Mouse (Mus musculus) myocyte (in vitro differentiated cells): ENCODE measurements around the gene Dnaaf3. TPM values are rescaled to one million over a fixed set of nuclear protein-coding genes. Genes with fewer than 3 reads are reported as not detected.

ENCODE experiments used
- H3K27me3 ChIP-seq: one replicate; pipeline ENCODE4 v1.6.1; 2011; ENCODE audit not compliant: control insufficient read depth, insufficient read depth, insufficient read length
- H3K36me3 ChIP-seq: one replicate; pipeline ENCODE4 v1.6.1; 2011; ENCODE audit not compliant: control insufficient read depth, insufficient read depth
- H3K4me2 ChIP-seq: one replicate; pipeline ENCODE4 v1.6.1; 2011; ENCODE audit warnings: low read depth, control low read depth
- H3K4me3 ChIP-seq: one replicate; pipeline ENCODE4 v1.5.1; 2011; ENCODE audit warnings: mild to moderate bottlenecking, control low read depth, moderate library complexity
- H3K79me2 ChIP-seq: one replicate; pipeline ENCODE4 v1.6.1; 2011; ENCODE audit not compliant: control insufficient read depth, insufficient read depth
- H3ac ChIP-seq: one replicate; pipeline ENCODE4 v1.6.1; 2011; ENCODE audit not compliant: control insufficient read depth, insufficient read length
- CEBPB ChIP-seq: IDR thresholded peaks from 2 replicates; pipeline ENCODE4 v1.6.1; 2011; ENCODE audit warnings: mild to moderate bottlenecking, moderate library complexity; ENCODE audit not compliant: poor library complexity, insufficient read depth, severe bottlenecking
- E2F4 ChIP-seq: IDR thresholded peaks from one replicate; pipeline ENCODE4 v1.6.1; 2011; ENCODE audit warnings: mild to moderate bottlenecking, control low read depth, moderate library complexity; ENCODE audit not compliant: insufficient read depth
- MAX ChIP-seq: IDR thresholded peaks from one replicate; pipeline ENCODE4 v1.6.1; 2011; ENCODE audit warnings: low read depth, mild to moderate bottlenecking, control low read depth
- MYOD1 ChIP-seq, 3 experiments: IDR thresholded peaks; one replicate each; pipeline ENCODE4 v1.6.1; 2011; ENCODE audit warnings: control low read depth in 2 of 3, low read depth in 2 of 3, mild to moderate bottlenecking in 2 of 3, moderate library complexity in 1 of 3; ENCODE audit not compliant: insufficient read length in 2 of 3, control insufficient read depth in 1 of 3
- MYOG ChIP-seq, 3 experiments: IDR thresholded peaks; one replicate each; pipeline ENCODE4 v1.6.1; 2011; ENCODE audit warnings: control low read depth in 2 of 3, low read depth in 2 of 3, mild to moderate bottlenecking in 2 of 3; ENCODE audit not compliant: insufficient read length in 2 of 3, control insufficient read depth in 1 of 3, insufficient read depth in 1 of 3
- POLR2A ChIP-seq: IDR thresholded peaks from one replicate; pipeline ENCODE4 v1.6.1; 2011; ENCODE audit warnings: low read depth, mild to moderate bottlenecking, control low read depth, moderate library complexity; ENCODE audit not compliant: insufficient read length
- POLR2AphosphoS2 ChIP-seq: IDR thresholded peaks from one replicate; pipeline ENCODE4 v1.6.1; 2011; ENCODE audit warnings: low read depth, control low read depth; ENCODE audit not compliant: insufficient read length
- REST ChIP-seq: IDR thresholded peaks from one replicate; pipeline ENCODE4 v1.6.1; 2011; ENCODE audit warnings: mild to moderate bottlenecking, control low read depth, moderate library complexity; ENCODE audit not compliant: insufficient read depth, insufficient read length
- SRF ChIP-seq: IDR thresholded peaks from one replicate; pipeline ENCODE4 v1.6.1; 2011; ENCODE audit warnings: low read depth; ENCODE audit not compliant: control insufficient read depth, insufficient read length
- TCF12 ChIP-seq: IDR thresholded peaks from one replicate; pipeline ENCODE4 v1.6.1; 2011; ENCODE audit warnings: mild to moderate bottlenecking, control low read depth; ENCODE audit not compliant: poor library complexity, insufficient read depth, severe bottlenecking
- TCF3 ChIP-seq: IDR thresholded peaks from one replicate; pipeline ENCODE4 v1.6.1; 2011; ENCODE audit warnings: low read depth, control low read depth; ENCODE audit not compliant: insufficient read length
- USF1 ChIP-seq: IDR thresholded peaks from one replicate; pipeline ENCODE4 v1.6.1; 2011; ENCODE audit warnings: low read depth, mild to moderate bottlenecking, control low read depth, moderate library complexity
- polyA plus RNA-seq: library from polyadenylated mRNA; unstranded; fragments of >200 nt; fragmentation: generic; extraction: Trizol; gene quantifications from one replicate; pipeline ENCODE4 v1.2.1, GENCODE M21; 2012; ENCODE audit warnings: missing spikeins

Dnaaf3 gene
- polyA plus RNA-seq, 1 experiment, result 2.2 TPM

DNA sequence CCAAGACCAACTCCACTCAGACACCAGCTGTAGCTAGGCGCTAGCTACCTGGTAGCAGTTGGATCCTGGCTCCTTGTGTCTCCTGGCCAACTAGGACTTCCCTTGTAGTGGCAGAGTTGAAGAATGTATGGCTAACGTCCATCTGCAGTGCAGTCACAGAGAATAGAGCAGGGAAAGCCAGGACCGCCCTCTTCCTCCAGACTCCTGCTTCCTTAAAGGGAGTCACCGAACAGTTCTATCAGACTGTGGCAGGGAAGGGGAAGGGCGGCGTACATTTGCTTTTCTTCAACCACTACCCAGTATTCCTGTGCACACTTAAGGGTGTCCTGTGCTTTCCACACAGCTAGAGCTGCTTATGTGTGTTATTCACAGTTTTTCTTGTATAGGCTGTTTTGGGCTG lies 40.9 kb downstream of the Dnaaf3 start:
- Histone ChIP-seq H3K36me3 (peaks cover 22% of the 10 kb centered on the region), H3K27me3 (no peaks in the 10 kb centered on the region), H3K4me3 (no peak overlapping the region), H3K4me2 (peak overlapping the region; percentile 43), H3ac (no peak overlapping the region), H3K79me2 (peaks cover 48% of the 10 kb centered on the region)
- TF ChIP-seq TCF12, result no peak
- TF ChIP-seq POLR2A, result no peak
- TF ChIP-seq USF1, result no peak
- TF ChIP-seq MYOD1 (IDR thresholded peaks at IDR 0.05; ENCODE audit: control insufficient read depth in 1 of 3, insufficient read length in 2 of 3, low read depth in 2 of 3), result peak in 1 of 3 experiments; percentile 26
- no peak for TF ChIP-seq CEBPB

DNA sequence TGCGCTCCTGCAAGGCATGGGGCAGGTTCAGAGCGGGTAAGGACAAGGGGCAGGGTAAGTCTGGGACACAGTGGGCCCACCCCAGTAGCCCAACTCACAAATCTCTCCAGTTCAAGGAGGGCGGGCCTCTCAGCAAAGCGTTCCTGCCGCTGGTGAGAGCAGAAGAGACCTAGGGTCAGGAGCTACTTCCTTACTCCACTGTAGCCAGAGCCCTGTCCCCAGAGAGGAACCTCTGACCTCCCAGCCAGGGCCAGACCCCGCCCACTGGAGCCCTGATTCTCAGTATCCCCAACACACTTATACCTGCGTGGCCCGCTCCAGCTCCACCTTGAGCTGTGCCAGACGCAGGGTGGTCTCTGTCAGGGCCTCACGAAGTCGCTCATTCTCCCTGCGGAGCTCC lies 50.0 kb downstream of the Dnaaf3 start:
- Histone ChIP-seq H3ac (no peak overlapping the region), H3K79me2 (no peaks in the 10 kb centered on the region), H3K4me3 (no peak overlapping the region), H3K36me3 (peaks cover 2% of the 10 kb centered on the region), H3K4me2 (no peak overlapping the region), H3K27me3 (no peaks in the 10 kb centered on the region)
- TF ChIP-seq POLR2AphosphoS2 (no peak), POLR2A (no peak), REST (no peak), TCF12 (no peak), CEBPB (no peak), TCF3 (no peak), SRF (no peak), E2F4 (no peak), USF1 (no peak), MYOD1 (IDR thresholded peaks at IDR 0.05; ENCODE audit: control insufficient read depth in 1 of 3, insufficient read length in 2 of 3, low read depth in 2 of 3) (no peak), MAX (no peak), MYOG (IDR thresholded peaks at IDR 0.05; ENCODE audit: control insufficient read depth in 1 of 3, insufficient read depth in 1 of 3, insufficient read length in 2 of 3, low read depth in 2 of 3) (no peak)

DNA sequence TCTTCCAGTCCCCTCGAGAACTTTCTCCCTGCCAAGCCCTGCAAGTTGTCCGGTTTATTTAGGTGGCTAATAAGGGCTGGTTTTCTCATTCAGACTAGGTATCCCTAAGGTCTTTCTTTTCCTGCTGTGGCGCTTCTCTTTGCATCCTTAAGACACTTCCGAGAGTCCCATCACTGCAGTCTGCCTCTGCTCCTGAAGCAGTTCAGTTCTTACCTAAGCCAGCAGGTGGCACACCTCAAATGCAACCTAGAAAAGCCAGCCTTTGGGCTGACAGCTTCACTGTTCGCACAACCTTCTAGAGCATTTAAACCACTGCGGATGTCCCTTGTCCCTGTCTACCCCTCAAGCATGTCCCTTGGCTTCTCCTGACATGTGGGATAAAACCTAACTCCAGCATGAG lies 52.6 kb downstream of the Dnaaf3 start:
- no peak overlapping the region for H3K4me3 ChIP-seq
- no peak overlapping the region for H3K4me2 ChIP-seq
- H3K36me3 ChIP-seq, result no peaks in the 10 kb centered on the region
- H3K27me3 ChIP-seq, result no peaks in the 10 kb centered on the region
- no peak for TF ChIP-seq CEBPB
- no peak for TF ChIP-seq REST
- no peak for TF ChIP-seq MYOG (IDR thresholded peaks at IDR 0.05; ENCODE audit: control insufficient read depth in 1 of 3, insufficient read depth in 1 of 3, insufficient read length in 2 of 3, low read depth in 2 of 3)
- no peak for TF ChIP-seq POLR2A
- no peak for TF ChIP-seq E2F4
- no peak for TF ChIP-seq SRF
- TF ChIP-seq POLR2AphosphoS2, result no peak
- TF ChIP-seq TCF3, result no peak
- TF ChIP-seq USF1, result no peak
- TF ChIP-seq MAX, result no peak
- no peak for TF ChIP-seq TCF12
- TF ChIP-seq MYOD1 (IDR thresholded peaks at IDR 0.05; ENCODE audit: control insufficient read depth in 1 of 3, insufficient read length in 2 of 3, low read depth in 2 of 3), result no peak
- no peak overlapping the region for H3ac ChIP-seq
- no peaks in the 10 kb centered on the region for H3K79me2 ChIP-seq

DNA sequence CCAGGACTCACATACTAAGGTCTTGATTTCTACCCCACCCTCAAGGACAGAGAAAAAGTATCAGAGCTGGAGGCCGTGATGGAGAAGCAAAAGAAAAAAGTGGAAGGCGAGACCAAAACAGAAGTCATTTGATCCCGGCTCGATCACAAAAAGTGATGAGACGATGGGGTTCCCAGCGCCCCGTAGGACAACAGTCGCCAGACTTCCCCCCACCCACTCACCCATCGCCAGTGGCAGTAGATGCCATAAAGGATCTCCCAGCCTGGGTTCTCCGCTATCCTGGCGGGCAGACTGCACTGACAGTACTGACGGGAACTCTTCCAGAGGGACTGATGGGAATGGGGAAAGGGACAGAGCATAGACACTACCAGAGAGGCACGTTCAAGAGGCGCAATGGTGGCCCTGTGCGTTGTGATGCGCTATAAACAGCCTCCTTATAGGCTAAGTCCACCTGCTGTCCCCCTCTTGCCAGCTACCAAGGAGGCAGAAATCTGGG lies 53.4 kb downstream of the Dnaaf3 start:
- H3K79me2 ChIP-seq, result no peaks in the 10 kb centered on the region
- H3ac ChIP-seq, result no peak overlapping the region
- TF ChIP-seq POLR2AphosphoS2, result no peak
- TF ChIP-seq USF1, result no peak
- TF ChIP-seq TCF12, result no peak
- peaks cover 2% of the 10 kb centered on the region for H3K27me3 ChIP-seq
- H3K4me2 ChIP-seq, result peak overlapping the region; percentile 93
- peak overlapping the region; percentile 20 for H3K4me3 ChIP-seq
- H3K36me3 ChIP-seq, result no peaks in the 10 kb centered on the region

DNA sequence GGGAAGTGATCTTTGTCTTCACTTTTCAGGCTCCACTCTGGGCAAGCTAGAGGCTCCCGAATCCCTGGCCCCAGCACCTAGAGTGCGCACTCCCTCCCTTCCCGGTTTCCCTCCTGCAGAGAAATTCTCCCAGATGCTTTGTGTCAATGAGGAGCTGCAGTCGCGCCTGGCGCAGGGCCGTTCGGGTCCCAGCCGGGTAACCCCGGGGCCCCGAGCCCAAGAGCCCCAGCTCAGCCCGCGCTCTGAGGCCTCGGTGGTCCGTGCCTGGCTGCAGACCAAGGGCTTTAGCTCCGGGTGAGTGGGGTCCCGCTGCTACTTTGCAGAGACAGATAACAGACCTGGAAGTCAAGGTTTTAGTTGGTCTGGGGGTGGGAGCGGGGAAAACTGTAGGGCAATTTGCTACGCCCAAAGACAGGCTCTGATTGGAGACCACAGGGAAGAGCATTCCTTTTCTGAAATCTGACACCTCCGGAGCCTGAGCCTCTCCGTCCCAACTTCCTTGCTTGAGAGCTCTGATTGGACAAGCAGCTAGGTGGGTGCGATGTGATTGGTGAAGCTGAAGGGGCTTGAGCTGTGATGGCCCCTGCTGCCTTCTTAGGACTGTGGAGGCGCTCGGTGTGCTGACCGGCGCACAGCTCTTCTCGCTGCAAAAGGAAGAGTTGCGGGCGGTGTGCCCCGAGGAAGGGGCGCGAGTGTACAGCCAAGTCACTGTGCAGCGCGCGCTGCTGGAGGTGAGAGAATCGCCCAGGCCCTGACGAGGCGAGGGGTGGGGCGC lies 54.0 kb downstream of the Dnaaf3 start:
- H3K79me2 ChIP-seq, result no peaks in the 10 kb centered on the region
- no peak overlapping the region for H3ac ChIP-seq
- peak overlapping the region; percentile 20 for H3K4me3 ChIP-seq
- TF ChIP-seq SRF, result peak; percentile 64
- TF ChIP-seq POLR2A, result peak; percentile 48
- peak; percentile 61 for TF ChIP-seq POLR2AphosphoS2
- no peak for TF ChIP-seq REST
- H3K36me3 ChIP-seq, result no peaks in the 10 kb centered on the region
- H3K27me3 ChIP-seq, result peaks cover 9% of the 10 kb centered on the region
- peak overlapping the region; percentile 93 for H3K4me2 ChIP-seq
